Mouse (Mus musculus): ENCODE results near the gene Mmadhc.

DNA sequence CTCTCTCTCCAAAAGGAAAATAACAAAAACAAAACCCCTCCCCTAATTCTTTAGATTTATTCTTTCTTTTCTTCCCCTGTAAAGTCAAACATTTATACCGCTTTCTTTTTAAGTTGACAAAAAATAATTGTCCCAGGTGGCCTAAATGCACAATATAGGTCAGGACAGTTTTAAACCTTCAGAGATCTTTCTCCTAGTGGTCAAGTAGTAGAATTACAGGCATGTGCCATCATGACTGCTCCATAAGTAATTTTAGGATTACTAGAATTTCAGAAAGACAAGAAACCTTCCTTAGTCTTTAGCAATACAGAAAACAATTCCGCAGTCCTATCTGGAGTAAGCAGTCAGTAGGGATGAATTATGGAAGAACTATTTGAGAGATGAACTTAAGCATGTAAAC is 5.8 kb downstream of the Mmadhc start:
- no peak for TF ChIP-seq GATA1 (IDR thresholded peaks at IDR 0.05; ENCODE audit: low read length)
- no peak for TF ChIP-seq TAL1 (IDR thresholded peaks at IDR 0.05; ENCODE audit: low read length)
